Mouse (Mus musculus) lung, embryonic 15.5 days (tissue): ENCODE measurements around the gene Nectin4. TPM values are rescaled to one million over a fixed set of nuclear protein-coding genes. Genes with fewer than 3 reads are reported as not detected.

ENCODE experiments used
- ATAC-seq: fragments of 200-750 bp; cut with Nextera tagmentation; 2 replicates; pipeline ENCODE4 v1.8.0; 2017; ENCODE audit warnings: moderate number of reproducible peaks, borderline replicate concordance; ENCODE audit not compliant: low FRiP score, low TSS enrichment; ENCODE audit errors: extremely low read depth
- H3K27ac ChIP-seq: fragments of 300-500 bp; sonication (generic); 2 replicates; pipeline ENCODE4 v1.5.1; 2015; ENCODE audit warnings: moderate library complexity, mild to moderate bottlenecking, inconsistent platforms
- H3K27me3 ChIP-seq: fragments of 300-500 bp; sonication (generic); 2 replicates; pipeline ENCODE4 v1.6.1; 2015; ENCODE audit warnings: inconsistent platforms
- H3K36me3 ChIP-seq: fragments of 300-500 bp; sonication (generic); 2 replicates; pipeline ENCODE4 v1.6.1; 2015; ENCODE audit warnings: inconsistent platforms
- H3K4me1 ChIP-seq: fragments of 300-500 bp; sonication (generic); 2 replicates; pipeline ENCODE4 v1.6.1; 2015; ENCODE audit warnings: inconsistent platforms
- H3K4me2 ChIP-seq: fragments of 300-500 bp; sonication (generic); 2 replicates; pipeline ENCODE4 v1.6.1; 2015; ENCODE audit warnings: inconsistent platforms, mild to moderate bottlenecking, moderate library complexity
- H3K4me3 ChIP-seq: fragments of 300-500 bp; sonication (generic); 2 replicates; pipeline ENCODE4 v1.5.1; 2015; ENCODE audit warnings: mild to moderate bottlenecking, inconsistent platforms
- H3K9ac ChIP-seq: fragments of 300-500 bp; sonication (generic); 2 replicates; pipeline ENCODE4 v1.6.1; 2015; ENCODE audit warnings: inconsistent platforms
- H3K9me3 ChIP-seq: fragments of 300-500 bp; sonication (generic); 2 replicates; pipeline ENCODE4 v1.6.1; 2016; ENCODE audit warnings: inconsistent platforms
- WGBS: fragments of 180-500 bp; shearing (Covaris S2); methylation state at CpG from one replicate; pipeline ENCODE4 v1.1.7; 2015; 5-methylcytosine and 5-hydroxymethylcytosine counted together
- polyA plus RNA-seq: library from polyadenylated mRNA; unstranded; fragments of >200 nt; fragmentation: Nextera tagmentation; extraction: Ambion mirVana; gene quantifications from 2 replicates; pipeline ENCODE4 v1.2.1, GENCODE M21; 2015

The Nectin4 gene
- polyA plus RNA-seq, 1 experiment from 2014 or later = 7.3 TPM

- Histone ChIP-seq H3K9ac (peak overlapping the region; percentile 42), H3K4me2 (peak overlapping the region; percentile 75), H3K36me3 (peaks cover 28% of the 10 kb centered on the region), H3K9me3 (no peaks in the 10 kb centered on the region; the same call in 1 of the 2 replicates), H3K27me3 (no peaks in the 10 kb centered on the region), H3K4me1 (peaks cover 15% of the 10 kb centered on the region), H3K4me3 (peak overlapping the region; percentile 49), H3K27ac (peak overlapping the region; percentile 25; the same call in 1 of the 2 replicates)
- peak; percentile 66; the same call in 1 of the 2 replicates for ATAC-seq
- WGBS = 32% methylated on average over 16 of the region's 16 CpGs
Observed at GRCm38 (mm10) chr1:171361106-171362103, 8.5 kb upstream of the Nectin4 start.

- no peak overlapping the region for H3K4me3 ChIP-seq
- no peaks in the 10 kb centered on the region for H3K36me3 ChIP-seq
- 58% methylated on average over 7 of the region's 7 CpGs for WGBS
- ATAC-seq = no peak
- no peak overlapping the region for H3K27ac ChIP-seq
- no peaks in the 10 kb centered on the region for H3K9me3 ChIP-seq
- no peak overlapping the region for H3K9ac ChIP-seq
- no peak overlapping the region for H3K4me2 ChIP-seq
- H3K4me1 ChIP-seq = peaks cover 7% of the 10 kb centered on the region; the same call in 1 of the 2 replicates
- H3K27me3 ChIP-seq = no peaks in the 10 kb centered on the region
Observed at GRCm38 (mm10) chr1:171365934-171366333, 4.0 kb upstream of the Nectin4 start.

GRCm38 (mm10) chr1:171372880-171373279, 3.0 kb downstream of the Nectin4 start:
- Histone ChIP-seq H3K27ac (no peak overlapping the region), H3K9me3 (no peaks in the 10 kb centered on the region), H3K4me3 (no peak overlapping the region), H3K36me3 (no peaks in the 10 kb centered on the region), H3K4me1 (peaks cover 25% of the 10 kb centered on the region; the same call in 1 of the 2 replicates), H3K27me3 (no peaks in the 10 kb centered on the region), H3K4me2 (no peak overlapping the region), H3K9ac (no peak overlapping the region)
- WGBS = 48% methylated on average over 3 of the region's 3 CpGs
- no peak for ATAC-seq

GRCm38 (mm10) chr1:171373946-171374345, 4.0 kb downstream of the Nectin4 start:
- ATAC-seq = no peak
- H3K4me2 ChIP-seq = no peak overlapping the region
- no peak overlapping the region for H3K9ac ChIP-seq
- H3K27me3 ChIP-seq = no peaks in the 10 kb centered on the region
- H3K36me3 ChIP-seq = no peaks in the 10 kb centered on the region
- no peak overlapping the region for H3K4me3 ChIP-seq
- WGBS = 8% methylated on average over 2 of the region's 4 CpGs
- H3K27ac ChIP-seq = no peak overlapping the region
- no peaks in the 10 kb centered on the region for H3K9me3 ChIP-seq
- peaks cover 25% of the 10 kb centered on the region; the same call in 1 of the 2 replicates for H3K4me1 ChIP-seq

- peaks cover 36% of the 10 kb centered on the region for H3K4me1 ChIP-seq
- peak; percentile 48 for ATAC-seq
- H3K9ac ChIP-seq = no peak overlapping the region
- H3K36me3 ChIP-seq = no peaks in the 10 kb centered on the region
- peaks cover 16% of the 10 kb centered on the region for H3K27me3 ChIP-seq
- no peak overlapping the region for H3K4me2 ChIP-seq
- peak overlapping the region; percentile 20 for H3K27ac ChIP-seq
- no peak overlapping the region for H3K4me3 ChIP-seq
- H3K9me3 ChIP-seq = no peaks in the 10 kb centered on the region
- WGBS = 33% methylated on average over 9 of the region's 9 CpGs
Observed at GRCm38 (mm10) chr1:171375646-171376097, 5.8 kb downstream of the Nectin4 start.

- peaks cover 30% of the 10 kb centered on the region for H3K4me1 ChIP-seq
- H3K36me3 ChIP-seq = no peaks in the 10 kb centered on the region
- H3K9ac ChIP-seq = no peak overlapping the region
- no peak overlapping the region for H3K27ac ChIP-seq
- WGBS = 76% methylated on average over 6 of the region's 6 CpGs
- H3K27me3 ChIP-seq = peaks cover 19% of the 10 kb centered on the region
- no peak overlapping the region for H3K4me2 ChIP-seq
- no peak overlapping the region for H3K4me3 ChIP-seq
- no peak for ATAC-seq
- no peaks in the 10 kb centered on the region for H3K9me3 ChIP-seq
Observed at GRCm38 (mm10) chr1:171378298-171378697, 8.4 kb downstream of the Nectin4 start.

- 2% methylated on average over 31 of the region's 31 CpGs for WGBS
- H3K27ac ChIP-seq = no peak overlapping the region
- no peak overlapping the region for H3K9ac ChIP-seq
- H3K4me3 ChIP-seq = peak overlapping the region; percentile 18; the same call in 1 of the 2 replicates
- H3K27me3 ChIP-seq = peaks cover 19% of the 10 kb centered on the region
- no peaks in the 10 kb centered on the region for H3K9me3 ChIP-seq
- peak; percentile 62; the same call in 1 of the 2 replicates for ATAC-seq
- H3K4me2 ChIP-seq = peak overlapping the region; percentile 60
- no peaks in the 10 kb centered on the region for H3K36me3 ChIP-seq
- H3K4me1 ChIP-seq = peaks cover 18% of the 10 kb centered on the region
Observed at GRCm38 (mm10) chr1:171379935-171380599, 10.2 kb downstream of the Nectin4 start.

- peaks cover 19% of the 10 kb centered on the region for H3K27me3 ChIP-seq
- WGBS = 73% methylated on average over 11 of the region's 11 CpGs
- no peak overlapping the region for H3K4me2 ChIP-seq
- H3K36me3 ChIP-seq = no peaks in the 10 kb centered on the region
- no peak overlapping the region for H3K9ac ChIP-seq
- no peak for ATAC-seq
- H3K9me3 ChIP-seq = no peaks in the 10 kb centered on the region
- H3K4me1 ChIP-seq = peaks cover 11% of the 10 kb centered on the region
- no peak overlapping the region for H3K27ac ChIP-seq
- no peak overlapping the region for H3K4me3 ChIP-seq
Observed at GRCm38 (mm10) chr1:171382096-171382620, 12.3 kb downstream of the Nectin4 start.

GRCm38 (mm10) chr1:171384361-171384760, 14.5 kb downstream of the Nectin4 start:
- Histone ChIP-seq H3K9me3 (no peaks in the 10 kb centered on the region), H3K4me1 (peaks cover 11% of the 10 kb centered on the region), H3K27ac (no peak overlapping the region), H3K4me2 (no peak overlapping the region), H3K9ac (no peak overlapping the region), H3K4me3 (no peak overlapping the region), H3K36me3 (no peaks in the 10 kb centered on the region), H3K27me3 (peaks cover 17% of the 10 kb centered on the region)
- 55% methylated on average over 9 of the region's 9 CpGs for WGBS
- ATAC-seq = no peak

- H3K4me2 ChIP-seq = no peak overlapping the region
- no peaks in the 10 kb centered on the region for H3K36me3 ChIP-seq
- H3K4me1 ChIP-seq = peaks cover 3% of the 10 kb centered on the region
- no peak overlapping the region for H3K9ac ChIP-seq
- H3K27me3 ChIP-seq = peaks cover 9% of the 10 kb centered on the region
- H3K4me3 ChIP-seq = no peak overlapping the region
- ATAC-seq = no peak
- no peaks in the 10 kb centered on the region for H3K9me3 ChIP-seq
- H3K27ac ChIP-seq = no peak overlapping the region
- whole genome bisulfite sequencing = 58% methylated on average over 9 of the region's 9 CpGs
Observed at GRCm38 (mm10) chr1:171385171-171385570, 15.3 kb downstream of the Nectin4 start.

GRCm38 (mm10) chr1:171387099-171387498, 17.2 kb downstream of the Nectin4 start:
- WGBS = 18% methylated on average over 6 of the region's 6 CpGs
- Histone ChIP-seq H3K27ac (no peak overlapping the region), H3K9me3 (no peaks in the 10 kb centered on the region), H3K27me3 (no peaks in the 10 kb centered on the region), H3K36me3 (no peaks in the 10 kb centered on the region), H3K9ac (no peak overlapping the region), H3K4me1 (no peaks in the 10 kb centered on the region), H3K4me3 (no peak overlapping the region), H3K4me2 (no peak overlapping the region)
- no peak for ATAC-seq
